Mouse (Mus musculus) midbrain, embryonic 16.5 days (tissue): Measurements from ENCODE around the gene Cacna2d4. TPM values are rescaled to one million over a fixed set of nuclear protein-coding genes. Genes with fewer than 3 reads are reported as not detected.

ENCODE experiments used
- ATAC-seq: fragments of 200-750 bp; cut with Nextera tagmentation; 2 replicates; pipeline ENCODE4 v1.8.0; 2017; ENCODE audit warnings: moderate TSS enrichment
- H3K27ac ChIP-seq: fragments of 300-500 bp; sonication (generic); 2 replicates; pipeline ENCODE4 v1.5.1; 2014; ENCODE audit warnings: mild to moderate bottlenecking, low read length, mixed read lengths
- H3K27me3 ChIP-seq: fragments of 300-500 bp; sonication (generic); 2 replicates; pipeline ENCODE4 v1.6.1; 2014; ENCODE audit warnings: low read depth, low read length, mixed read lengths; ENCODE audit not compliant: control insufficient read depth, insufficient read depth
- H3K36me3 ChIP-seq: fragments of 300-500 bp; sonication (generic); 2 replicates; pipeline ENCODE4 v1.6.1; 2014; ENCODE audit warnings: mild to moderate bottlenecking, low read length, moderate library complexity, mixed read lengths; ENCODE audit not compliant: control insufficient read depth, insufficient read depth
- H3K4me1 ChIP-seq: fragments of 300-500 bp; sonication (generic); 2 replicates; pipeline ENCODE4 v1.6.1; 2014; ENCODE audit warnings: mild to moderate bottlenecking, low read length, mixed read lengths; ENCODE audit not compliant: control insufficient read depth, insufficient read depth
- H3K4me2 ChIP-seq: fragments of 300-500 bp; sonication (generic); 2 replicates; pipeline ENCODE4 v1.6.1; 2014; ENCODE audit warnings: mild to moderate bottlenecking, low read length, mixed read lengths
- H3K4me3 ChIP-seq: fragments of 300-500 bp; sonication (generic); 2 replicates; pipeline ENCODE4 v1.5.1; 2014; ENCODE audit warnings: low read depth, mild to moderate bottlenecking, low read length, moderate library complexity, mixed read lengths
- H3K9ac ChIP-seq: fragments of 300-500 bp; sonication (generic); 2 replicates; pipeline ENCODE4 v1.6.1; 2014; ENCODE audit warnings: low read depth, low read length, mixed read lengths
- H3K9me3 ChIP-seq: fragments of 300-500 bp; sonication (generic); replicated peaks from 2 replicates; pipeline ENCODE4 v1.6.1; 2014; ENCODE audit warnings: mild to moderate bottlenecking, low read length, mixed read lengths; ENCODE audit not compliant: control insufficient read depth, poor library complexity, severe bottlenecking
- WGBS: fragments of 180-500 bp; shearing (Covaris S2); extraction: QIAGEN DNeasy Blood & Tissue Kit; methylation state at CpG from one replicate; pipeline ENCODE4 v1.1.7; 2014; 5-methylcytosine and 5-hydroxymethylcytosine counted together
- polyA plus RNA-seq: library from polyadenylated mRNA; unstranded; fragments of >200 nt; fragmentation: Nextera tagmentation; extraction: Ambion mirVana; gene quantifications from 2 replicates; pipeline ENCODE4 v1.2.1, GENCODE M21; 2015

Cacna2d4 gene
- polyA plus RNA-seq, 1 experiment from 2014 or later: 0.63 TPM

DNA sequence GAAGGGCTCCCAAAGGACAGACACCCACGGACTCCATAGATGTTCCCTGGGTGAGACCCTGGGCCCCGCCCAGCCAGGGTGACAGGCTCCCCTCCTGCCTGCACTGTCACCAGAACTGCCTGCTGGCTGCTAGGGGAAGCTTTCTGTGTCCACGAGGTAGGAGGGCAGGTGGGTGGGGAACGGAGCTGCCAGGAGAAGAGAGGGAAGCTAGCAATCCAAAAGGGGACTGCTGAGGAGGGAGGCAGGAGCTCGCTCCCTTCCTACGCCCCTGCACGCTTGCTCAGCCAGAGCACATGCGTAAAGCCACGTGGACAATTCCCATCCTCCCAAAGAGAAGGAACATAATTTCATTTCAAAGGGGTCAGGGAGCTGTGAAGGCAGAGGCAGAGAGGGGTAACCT lies 73.8 kb downstream of the Cacna2d4 start:
- H3K4me3 ChIP-seq: no peak overlapping the region
- H3K27ac ChIP-seq: no peak overlapping the region
- H3K27me3 ChIP-seq: no peaks in the 10 kb centered on the region
- WGBS: 66% methylated on average over 9 of the region's 9 CpGs
- no peaks in the 10 kb centered on the region for H3K36me3 ChIP-seq
- H3K9me3 ChIP-seq: no peaks in the 10 kb centered on the region
- ATAC-seq: no peak
- peaks cover 16% of the 10 kb centered on the region for H3K4me1 ChIP-seq
- no peak overlapping the region for H3K9ac ChIP-seq
- no peak overlapping the region for H3K4me2 ChIP-seq

DNA sequence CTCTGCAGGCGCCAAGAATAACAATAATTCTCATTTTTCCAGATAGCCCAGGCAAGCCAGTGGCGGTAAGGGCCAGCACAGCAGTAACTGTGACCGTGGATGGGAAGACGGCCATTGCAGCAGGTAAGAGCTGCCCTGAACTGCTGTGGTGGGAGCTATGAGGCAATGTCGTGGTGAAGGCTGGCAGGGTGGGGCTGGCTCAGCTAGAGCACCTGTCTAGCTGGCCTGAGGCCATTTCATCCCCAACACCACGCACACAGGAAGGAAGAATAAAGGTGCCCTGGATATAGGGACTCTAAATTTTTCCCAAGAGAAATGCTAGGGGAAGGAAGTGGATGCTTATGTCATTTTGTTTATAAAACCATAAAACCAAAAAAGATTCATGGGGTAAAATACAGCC lies 76.1 kb downstream of the Cacna2d4 start:
- 0 out of 2 replicates have a peak, but pooled peaks cover 3% of the 10 kb centered on the region for H3K36me3 ChIP-seq
- no peaks in the 10 kb centered on the region for H3K27me3 ChIP-seq
- WGBS: 84% methylated on average over 6 of the region's 6 CpGs
- H3K4me2 ChIP-seq: no peak overlapping the region
- no peak for ATAC-seq
- peaks cover 18% of the 10 kb centered on the region for H3K4me1 ChIP-seq
- no peaks in the 10 kb centered on the region for H3K9me3 ChIP-seq
- H3K27ac ChIP-seq: no peak overlapping the region
- H3K9ac ChIP-seq: no peak overlapping the region
- H3K4me3 ChIP-seq: no peak overlapping the region

DNA sequence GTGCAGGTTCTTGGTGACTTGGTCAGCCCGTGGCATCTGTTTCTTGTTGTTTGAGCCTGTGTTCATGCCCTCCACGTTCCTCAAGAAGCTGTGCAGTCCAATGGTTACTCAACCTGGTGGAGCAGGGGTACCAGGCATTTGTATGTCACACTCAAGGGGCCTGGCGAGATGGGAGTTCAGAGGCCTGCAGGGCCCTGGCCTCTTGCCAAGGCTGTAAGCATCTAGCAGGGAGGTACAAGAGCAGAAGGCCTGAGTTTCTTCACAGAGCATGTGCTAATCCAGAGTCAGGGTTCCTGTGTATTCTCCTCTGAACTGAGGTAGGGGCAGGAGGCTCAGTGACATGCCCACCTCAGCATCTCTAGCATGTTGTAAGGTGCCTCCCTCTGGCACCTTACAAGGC lies 76.8 kb downstream of the Cacna2d4 start:
- Histone ChIP-seq H3K4me2 (no peak overlapping the region), H3K27ac (peak overlapping the region; percentile 69), H3K36me3 (0 out of 2 replicates have a peak, but pooled peaks cover 3% of the 10 kb centered on the region), H3K27me3 (no peaks in the 10 kb centered on the region), H3K4me1 (peaks cover 18% of the 10 kb centered on the region), H3K9ac (no peak overlapping the region), H3K9me3 (no peaks in the 10 kb centered on the region), H3K4me3 (no peak overlapping the region)
- WGBS: 62% methylated on average over 3 of the region's 3 CpGs
- ATAC-seq: peak; percentile 25; the same call in 1 of the 2 replicates

DNA sequence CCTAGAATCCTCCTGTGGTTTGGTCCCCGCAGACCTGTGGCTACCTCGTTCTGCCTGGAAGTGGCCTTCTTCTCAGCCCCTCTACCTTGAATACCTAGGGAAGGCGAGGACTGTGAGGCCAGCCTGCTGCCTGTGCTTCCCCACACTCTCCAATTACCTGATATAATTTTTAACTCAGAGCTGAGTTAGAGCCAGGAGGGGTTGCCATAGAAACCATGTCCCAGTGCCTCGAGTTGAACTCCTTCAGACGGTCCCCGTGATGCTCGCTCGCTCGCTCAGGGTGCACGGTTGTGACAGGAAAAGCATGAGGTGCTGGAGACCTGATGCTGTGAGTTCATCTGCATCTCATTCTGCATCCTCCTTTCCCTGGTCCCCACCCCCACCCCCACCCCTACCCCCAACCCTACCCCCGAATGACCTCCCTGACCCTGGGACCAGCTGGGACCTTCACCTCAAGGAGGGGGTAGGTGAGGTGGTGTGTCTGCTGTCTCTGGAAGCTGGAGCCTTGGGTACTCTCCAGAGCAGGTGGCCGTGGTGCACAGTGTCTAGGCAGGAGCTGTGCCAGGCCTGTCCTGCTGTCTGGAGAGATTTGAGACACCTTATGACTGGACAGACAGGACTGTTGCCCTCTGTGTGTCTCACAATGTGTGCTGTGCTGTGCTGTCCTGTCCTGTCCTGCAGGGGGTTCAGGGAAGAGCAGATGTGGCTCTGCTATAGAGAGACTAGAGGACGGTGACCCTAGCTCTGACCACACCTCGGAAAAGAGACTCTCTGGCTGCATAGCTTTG lies 77.5 kb downstream of the Cacna2d4 start:
- Histone ChIP-seq H3K9ac (no peak overlapping the region), H3K27ac (peak overlapping the region; percentile 69), H3K4me1 (peaks cover 18% of the 10 kb centered on the region), H3K4me3 (no peak overlapping the region), H3K9me3 (no peaks in the 10 kb centered on the region), H3K36me3 (0 out of 2 replicates have a peak, but pooled peaks cover 3% of the 10 kb centered on the region), H3K27me3 (no peaks in the 10 kb centered on the region), H3K4me2 (0 out of 2 replicates have a peak overlapping the region, but pooled peaks have one; percentile 5)
- WGBS: 37% methylated on average over 14 of the region's 14 CpGs
- peak; percentile 92 for ATAC-seq

DNA sequence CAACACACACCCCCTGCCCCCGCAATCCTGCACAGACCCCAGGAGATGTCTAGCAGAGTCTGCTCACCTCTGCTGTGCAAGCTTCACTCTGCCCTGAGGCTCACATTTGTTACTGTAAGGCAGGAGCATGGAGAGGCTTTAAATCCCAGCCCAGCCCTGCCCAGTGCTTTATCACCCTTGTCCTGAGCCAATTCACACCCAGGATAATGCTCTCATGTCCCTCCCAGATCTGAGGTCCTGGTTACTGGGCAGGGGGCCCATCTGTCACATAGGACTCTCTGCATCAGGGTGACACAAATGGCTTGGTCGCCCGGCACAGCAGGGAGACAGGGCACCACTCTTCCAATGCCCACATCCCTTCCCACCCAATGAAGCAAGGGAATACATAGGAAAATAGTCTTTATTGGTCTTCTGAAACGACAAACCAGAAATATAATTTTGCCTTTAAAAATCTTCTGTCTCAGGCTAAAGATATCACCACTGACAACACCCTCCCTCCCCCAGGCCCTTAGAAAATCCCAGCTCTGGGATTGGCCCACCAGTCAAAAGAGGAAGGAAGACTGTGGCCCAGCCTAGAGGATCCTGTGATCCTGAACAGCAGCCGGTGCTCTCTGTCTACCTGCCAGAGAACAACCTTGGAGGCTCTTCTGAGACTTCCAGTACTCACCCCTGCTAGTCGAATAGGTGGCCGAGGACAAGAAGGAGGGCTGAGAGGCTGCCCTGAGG lies 78.6 kb downstream of the Cacna2d4 start:
- Histone ChIP-seq H3K9me3 (no peaks in the 10 kb centered on the region), H3K9ac (0 out of 2 replicates have a peak overlapping the region, but pooled peaks have one; percentile 11), H3K4me2 (no peak overlapping the region), H3K4me3 (no peak overlapping the region), H3K36me3 (0 out of 2 replicates have a peak, but pooled peaks cover 5% of the 10 kb centered on the region), H3K27ac (no peak overlapping the region; the same call in 1 of the 2 replicates), H3K4me1 (peaks cover 18% of the 10 kb centered on the region), H3K27me3 (no peaks in the 10 kb centered on the region)
- WGBS: 69% methylated on average over 7 of the region's 7 CpGs
- no peak for ATAC-seq

DNA sequence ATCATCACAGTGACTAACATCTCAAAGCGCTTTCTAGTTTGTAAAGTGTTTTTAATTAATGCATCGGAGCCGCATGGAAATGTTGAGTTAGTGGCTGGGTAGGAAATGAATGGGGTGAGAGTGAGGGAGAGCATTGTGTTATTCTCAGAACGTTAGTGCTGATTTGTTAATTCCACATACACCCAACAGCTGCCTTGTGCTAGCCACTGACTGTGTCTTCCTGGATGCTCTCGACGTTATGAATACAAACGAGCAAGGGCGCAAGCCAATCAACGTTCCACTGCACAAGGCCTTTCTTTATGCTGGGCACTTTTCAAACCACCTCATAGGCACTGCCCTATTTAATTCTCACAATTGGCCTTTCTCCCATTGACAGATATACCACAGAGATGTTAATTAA lies 82.4 kb downstream of the Cacna2d4 start:
- Histone ChIP-seq H3K9ac (no peak overlapping the region), H3K27me3 (no peaks in the 10 kb centered on the region; the same call in 1 of the 2 replicates), H3K4me1 (peaks cover 10% of the 10 kb centered on the region), H3K36me3 (peaks cover 11% of the 10 kb centered on the region; the same call in 1 of the 2 replicates), H3K4me3 (no peak overlapping the region), H3K27ac (no peak overlapping the region), H3K9me3 (no peaks in the 10 kb centered on the region), H3K4me2 (no peak overlapping the region)
- 54% methylated on average over 9 of the region's 9 CpGs for WGBS
- peak; percentile 40; the same call in 1 of the 2 replicates for ATAC-seq

DNA sequence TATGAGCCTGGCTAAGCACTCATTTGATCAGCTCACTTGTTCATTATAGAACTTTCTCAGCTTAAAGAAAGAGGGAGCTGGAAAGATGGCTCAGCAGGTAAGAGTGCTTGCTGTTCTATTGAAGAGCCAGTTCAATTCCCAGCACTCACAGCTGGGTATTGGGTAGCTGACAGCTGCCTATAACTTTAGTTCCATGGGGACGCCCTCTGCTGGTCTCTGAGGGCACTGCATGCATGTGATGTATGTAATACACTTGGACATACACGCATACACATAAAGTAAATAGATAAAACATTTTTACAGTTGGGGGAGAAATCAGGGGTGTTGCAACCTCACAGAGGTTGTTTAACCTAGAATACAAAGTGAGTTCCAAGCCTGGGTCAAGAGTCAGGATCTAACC lies 83.0 kb downstream of the Cacna2d4 start:
- no peak for ATAC-seq
- H3K4me1 ChIP-seq: peaks cover 4% of the 10 kb centered on the region
- no peak overlapping the region for H3K27ac ChIP-seq
- H3K4me3 ChIP-seq: no peak overlapping the region
- H3K36me3 ChIP-seq: peaks cover 13% of the 10 kb centered on the region; the same call in 1 of the 2 replicates
- H3K4me2 ChIP-seq: no peak overlapping the region
- H3K27me3 ChIP-seq: no peaks in the 10 kb centered on the region; the same call in 1 of the 2 replicates
- no peaks in the 10 kb centered on the region for H3K9me3 ChIP-seq
- no peak overlapping the region for H3K9ac ChIP-seq
- 89% methylated on average over 2 of the region's 2 CpGs for WGBS

DNA sequence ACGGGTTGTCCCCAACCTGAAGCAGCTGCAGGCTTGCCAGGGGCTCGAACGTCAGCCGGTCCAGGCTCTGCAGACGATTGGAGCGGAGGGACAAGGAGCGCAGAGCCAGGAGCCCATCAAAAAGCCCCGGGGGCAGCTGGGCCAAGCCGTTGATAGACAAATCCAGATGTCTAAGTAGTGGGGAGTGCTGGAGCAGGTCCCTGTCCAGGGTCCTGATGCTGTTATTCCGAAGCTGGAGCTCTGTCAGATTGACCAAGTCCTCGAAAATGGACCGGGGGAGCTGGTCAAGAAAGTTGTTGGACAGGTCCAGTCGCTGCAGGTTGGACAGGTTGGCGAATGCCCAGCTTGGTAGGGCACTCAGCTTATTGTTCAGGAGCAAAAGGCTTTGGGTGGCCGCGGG lies 84.2 kb downstream of the Cacna2d4 start:
- WGBS: 45% methylated on average over 16 of the region's 16 CpGs
- no peak for ATAC-seq
- Histone ChIP-seq H3K9ac (no peak overlapping the region), H3K4me2 (no peak overlapping the region), H3K27ac (no peak overlapping the region), H3K4me3 (no peak overlapping the region), H3K4me1 (no peaks in the 10 kb centered on the region), H3K9me3 (no peaks in the 10 kb centered on the region), H3K27me3 (no peaks in the 10 kb centered on the region; the same call in 1 of the 2 replicates), H3K36me3 (peaks cover 13% of the 10 kb centered on the region; the same call in 1 of the 2 replicates)
